Mouse (Mus musculus) hindbrain, embryonic 12.5 days (tissue): ENCODE measurements around the gene Fus. TPM values are rescaled to one million over a fixed set of nuclear protein-coding genes. Genes with fewer than 3 reads are reported as not detected.

Experiments
- ATAC-seq: fragments of 200-750 bp; cut with Nextera tagmentation; 2 replicates; pipeline ENCODE4 v1.8.0; 2017; ENCODE audit warnings: moderate TSS enrichment; ENCODE audit not compliant: low FRiP score
- H3K27ac ChIP-seq: fragments of 300-500 bp; sonication (generic); 2 replicates; pipeline ENCODE4 v1.5.1; 2016; ENCODE audit warnings: mild to moderate bottlenecking
- H3K27me3 ChIP-seq: fragments of 300-500 bp; sonication (generic); 2 replicates; pipeline ENCODE4 v1.6.1; 2016; ENCODE audit warnings: mild to moderate bottlenecking
- H3K36me3 ChIP-seq: fragments of 300-500 bp; sonication (generic); 2 replicates; pipeline ENCODE4 v1.6.1; 2016; ENCODE audit warnings: mild to moderate bottlenecking
- H3K4me1 ChIP-seq: fragments of 300-500 bp; sonication (generic); 2 replicates; pipeline ENCODE4 v1.6.1; 2016
- H3K4me2 ChIP-seq: fragments of 300-500 bp; sonication (generic); replicated peaks from 2 replicates; pipeline ENCODE4 v1.6.1; 2016; ENCODE audit warnings: mild to moderate bottlenecking
- H3K4me3 ChIP-seq: fragments of 300-500 bp; sonication (generic); 2 replicates; pipeline ENCODE4 v1.5.1; 2016; ENCODE audit warnings: mild to moderate bottlenecking
- H3K9ac ChIP-seq: fragments of 300-500 bp; sonication (generic); 2 replicates; pipeline ENCODE4 v1.6.1; 2016; ENCODE audit warnings: mild to moderate bottlenecking, moderate library complexity
- H3K9me3 ChIP-seq: fragments of 300-500 bp; sonication (generic); replicated peaks from 2 replicates; pipeline ENCODE4 v1.6.1; 2016; ENCODE audit warnings: mild to moderate bottlenecking
- WGBS: fragments of 180-500 bp; shearing (Covaris S2); methylation state at CpG from one replicate; pipeline ENCODE4 v1.1.7; 2016; 5-methylcytosine and 5-hydroxymethylcytosine counted together
- polyA plus RNA-seq: library from polyadenylated mRNA; unstranded; fragments of >200 nt; fragmentation: Nextera tagmentation; extraction: Ambion mirVana; gene quantifications from 2 replicates; pipeline ENCODE4 v1.2.1, GENCODE M21; 2016

Gene Fus
- polyA plus RNA-seq, 1 experiment from 2014 or later, result 502 TPM

- Histone ChIP-seq H3K9ac (no peak overlapping the region), H3K27me3 (no peaks in the 10 kb centered on the region; the same call in 1 of the 2 replicates), H3K27ac (no peak overlapping the region), H3K36me3 (no peaks in the 10 kb centered on the region), H3K4me3 (no peak overlapping the region), H3K4me2 (no peak overlapping the region), H3K4me1 (no peaks in the 10 kb centered on the region), H3K9me3 (no peaks in the 10 kb centered on the region)
- 65% methylated on average over 5 of the region's 5 CpGs for WGBS
- no peak for ATAC-seq
Observed at GRCm38 (mm10) chr7:127959364-127959763, 7.9 kb upstream of the Fus start.

- no peak; the same call in 1 of the 2 replicates for ATAC-seq
- Histone ChIP-seq H3K4me3 (peak overlapping the region; percentile 95), H3K36me3 (peaks cover 19% of the 10 kb centered on the region), H3K27me3 (no peaks in the 10 kb centered on the region), H3K9ac (peak overlapping the region; percentile 99), H3K9me3 (no peaks in the 10 kb centered on the region), H3K4me1 (peaks cover 20% of the 10 kb centered on the region), H3K4me2 (peak overlapping the region; percentile 66), H3K27ac (peak overlapping the region; percentile 98)
- WGBS, result 15% methylated on average over 10 of the region's 10 CpGs
Observed at GRCm38 (mm10) chr7:127966371-127966918, 812 bp upstream of the Fus start.

- WGBS, result under 1% methylated on average over 42 of the region's 42 CpGs
- Histone ChIP-seq H3K27ac (peak overlapping the region; percentile 98), H3K36me3 (peaks cover 36% of the 10 kb centered on the region), H3K9ac (peak overlapping the region; percentile 99), H3K4me3 (peak overlapping the region; percentile 95), H3K4me1 (peaks cover 20% of the 10 kb centered on the region), H3K4me2 (peak overlapping the region; percentile 90), H3K27me3 (no peaks in the 10 kb centered on the region), H3K9me3 (no peaks in the 10 kb centered on the region)
- ATAC-seq, result peak; percentile 49; the same call in 1 of the 2 replicates
Observed at GRCm38 (mm10) chr7:127967922-127968828, 918 bp downstream of the Fus start.

- Histone ChIP-seq H3K36me3 (peaks cover 92% of the 10 kb centered on the region), H3K9me3 (no peaks in the 10 kb centered on the region), H3K27me3 (no peaks in the 10 kb centered on the region), H3K4me1 (peaks cover 9% of the 10 kb centered on the region), H3K9ac (no peak overlapping the region), H3K27ac (no peak overlapping the region), H3K4me3 (no peak overlapping the region), H3K4me2 (no peak overlapping the region)
- 88% methylated on average over 2 of the region's 2 CpGs for WGBS
- ATAC-seq, result no peak
Observed at GRCm38 (mm10) chr7:127974413-127974930, 7.2 kb downstream of the Fus start.

- H3K27ac ChIP-seq, result no peak overlapping the region
- H3K9ac ChIP-seq, result no peak overlapping the region
- no peaks in the 10 kb centered on the region for H3K9me3 ChIP-seq
- no peaks in the 10 kb centered on the region for H3K4me1 ChIP-seq
- no peaks in the 10 kb centered on the region for H3K27me3 ChIP-seq
- peaks cover 96% of the 10 kb centered on the region for H3K36me3 ChIP-seq
- WGBS, result 100% methylated on average over 2 of the region's 2 CpGs
- H3K4me3 ChIP-seq, result no peak overlapping the region
- no peak overlapping the region for H3K4me2 ChIP-seq
- no peak for ATAC-seq
Observed at GRCm38 (mm10) chr7:127978856-127979255, 11.6 kb downstream of the Fus start.

GRCm38 (mm10) chr7:127980606-127981005 is 13.3 kb downstream of the Fus start:
- Histone ChIP-seq H3K4me3 (no peak overlapping the region), H3K4me2 (no peak overlapping the region), H3K9ac (no peak overlapping the region), H3K36me3 (peaks cover 95% of the 10 kb centered on the region), H3K4me1 (no peaks in the 10 kb centered on the region), H3K27me3 (no peaks in the 10 kb centered on the region), H3K9me3 (no peaks in the 10 kb centered on the region), H3K27ac (no peak overlapping the region)
- 92% methylated on average over 3 of the region's 3 CpGs for WGBS
- ATAC-seq, result no peak

- no peak for ATAC-seq
- Histone ChIP-seq H3K36me3 (peaks cover 60% of the 10 kb centered on the region), H3K9me3 (no peaks in the 10 kb centered on the region), H3K4me1 (0 out of 2 replicates have a peak, but pooled peaks cover 3% of the 10 kb centered on the region), H3K4me3 (no peak overlapping the region), H3K9ac (no peak overlapping the region), H3K27ac (no peak overlapping the region), H3K27me3 (no peaks in the 10 kb centered on the region), H3K4me2 (no peak overlapping the region)
- 88% methylated on average over 1 of the region's 1 CpGs for WGBS
Observed at GRCm38 (mm10) chr7:127988904-127989303, 21.6 kb downstream of the Fus start.

GRCm38 (mm10) chr7:127991643-127992487 is 24.6 kb downstream of the Fus start:
- H3K9ac ChIP-seq, result no peak overlapping the region
- H3K9me3 ChIP-seq, result no peaks in the 10 kb centered on the region
- H3K36me3 ChIP-seq, result peaks cover 32% of the 10 kb centered on the region
- H3K4me3 ChIP-seq, result no peak overlapping the region
- no peaks in the 10 kb centered on the region for H3K27me3 ChIP-seq
- peak; percentile 63; the same call in 1 of the 2 replicates for ATAC-seq
- H3K4me1 ChIP-seq, result 0 out of 2 replicates have a peak, but pooled peaks cover 3% of the 10 kb centered on the region
- 0 out of 2 replicates have a peak overlapping the region, but pooled peaks have one; percentile 5 for H3K27ac ChIP-seq
- H3K4me2 ChIP-seq, result no peak overlapping the region
- 49% methylated on average over 6 of the region's 6 CpGs for WGBS

GRCm38 (mm10) chr7:127992488-127993340 is 25.5 kb downstream of the Fus start:
- no peaks in the 10 kb centered on the region for H3K27me3 ChIP-seq
- no peak overlapping the region for H3K27ac ChIP-seq
- WGBS, result 44% methylated on average over 5 of the region's 5 CpGs
- H3K4me1 ChIP-seq, result 0 out of 2 replicates have a peak, but pooled peaks cover 3% of the 10 kb centered on the region
- no peak overlapping the region for H3K4me3 ChIP-seq
- peak; percentile 55 for ATAC-seq
- peak overlapping the region; percentile 34 for H3K4me2 ChIP-seq
- peaks cover 24% of the 10 kb centered on the region for H3K36me3 ChIP-seq
- H3K9ac ChIP-seq, result no peak overlapping the region
- no peaks in the 10 kb centered on the region for H3K9me3 ChIP-seq

- H3K4me2 ChIP-seq, result peak within 1 kb of the TSS; percentile 34
- no peak for ATAC-seq
- peaks cover 20% of the 10 kb centered on the region; the same call in 1 of the 2 replicates for H3K36me3 ChIP-seq
- no peak within 1 kb of the TSS for H3K9ac ChIP-seq
- 24% methylated on average over 18 of the region's 18 CpGs for WGBS
- H3K27ac ChIP-seq, result no peak within 1 kb of the TSS
- no peaks in the 10 kb centered on the region for H3K27me3 ChIP-seq
- no peak within 1 kb of the TSS for H3K4me3 ChIP-seq
- H3K9me3 ChIP-seq, result no peaks in the 10 kb centered on the region
- 0 out of 2 replicates have a peak, but pooled peaks cover 3% of the 10 kb centered on the region for H3K4me1 ChIP-seq
Observed at GRCm38 (mm10) chr7:127993341-127993977, 26.2 kb downstream of the Fus start, which contains the start of gene Pycard. Gene Pycard, minus strand, starts transcription at chr7:127993867.

- Histone ChIP-seq H3K4me2 (no peak overlapping the region), H3K9ac (no peak overlapping the region), H3K9me3 (no peaks in the 10 kb centered on the region), H3K27me3 (peaks cover 10% of the 10 kb centered on the region), H3K4me3 (no peak overlapping the region), H3K36me3 (no peaks in the 10 kb centered on the region), H3K4me1 (peaks cover 3% of the 10 kb centered on the region), H3K27ac (no peak overlapping the region)
- ATAC-seq, result no peak
- WGBS, result 78% methylated on average over 1 of the region's 1 CpGs
Observed at GRCm38 (mm10) chr7:127999436-127999835, 32.2 kb downstream of the Fus start.
